Mouse (Mus musculus) kidney, adult 11 months (tissue): ENCODE measurements around the gene Arfip1.
A peak's percentile ranks its signal among the peaks of the same experiment; 100 is the strongest.

Experiments
- DNase-seq: peaks from one replicate; pipeline ENCODE4 v3.0.0; 2022

Gene Arfip1

GRCm38 (mm10) chr3:84484333-84484732, 98.1 kb downstream of the Arfip1 start:
- DNase-seq, result no peak

- no peak for DNase-seq
Measured at GRCm38 (mm10) chr3:84482121-84482520, 100.3 kb downstream of the Arfip1 start.

DNA sequence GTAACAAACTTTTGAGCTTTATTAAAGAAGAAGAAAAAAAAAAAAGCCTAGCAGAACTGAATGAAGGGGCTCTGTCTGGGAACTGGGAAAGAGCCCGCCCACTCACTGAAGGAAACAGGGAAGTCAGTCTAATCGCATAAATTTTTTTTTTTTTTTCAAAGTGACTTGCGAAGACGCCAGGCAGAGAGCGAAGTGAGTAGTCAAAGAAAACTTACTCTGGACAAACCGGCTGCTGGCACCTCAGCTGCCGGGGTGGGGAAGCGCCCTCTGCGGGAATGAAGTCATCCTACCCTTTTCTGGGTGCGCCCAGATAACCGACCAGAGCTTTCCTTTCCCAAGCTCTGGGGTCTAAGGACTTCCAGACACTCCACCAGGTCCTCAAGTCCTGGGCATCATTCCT, 101.3 kb downstream of the Arfip1 start:
- DNase-seq, result no peak

GRCm38 (mm10) chr3:84480006-84480897, 102.2 kb downstream of the Arfip1 start, which contains the start of gene Fhdc1:
Gene Fhdc1, minus strand, starts transcription at chr3:84480429.
- peak; percentile 61 for DNase-seq

DNA sequence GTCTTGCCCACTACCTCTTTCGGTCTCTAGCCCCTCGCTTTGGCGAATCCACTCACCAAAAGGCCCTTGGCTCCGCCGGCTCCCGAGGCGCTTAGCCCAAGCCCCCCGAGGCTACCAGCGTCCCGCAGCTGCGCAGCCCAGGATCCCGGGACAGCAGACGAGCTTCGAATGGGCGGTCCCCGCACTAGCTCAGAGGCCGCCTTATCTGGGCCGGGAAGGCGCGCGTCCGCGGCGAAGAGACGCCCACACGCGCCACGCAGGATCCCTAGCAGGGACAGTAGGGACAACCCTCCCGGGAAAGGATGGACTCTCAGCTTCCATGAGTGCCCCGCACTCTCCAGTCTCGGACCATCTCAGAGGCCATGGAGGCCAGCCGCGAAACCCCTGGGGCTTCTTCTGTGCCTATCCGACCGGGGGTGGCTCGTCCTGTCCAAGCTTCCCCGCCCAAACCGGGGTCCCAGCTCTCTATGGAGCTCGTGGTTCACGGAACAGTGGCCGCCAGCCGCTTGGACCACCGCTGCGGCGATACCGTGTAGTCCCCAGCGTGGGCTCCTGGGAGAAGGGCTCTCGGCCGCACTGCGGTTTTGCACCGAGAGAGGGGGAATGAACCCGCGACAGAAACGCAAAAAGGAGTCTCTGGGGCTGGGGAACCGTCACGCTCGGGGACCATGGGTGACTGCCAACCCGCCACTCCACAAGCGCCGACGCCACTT, 103.0 kb downstream of the Arfip1 start:
- DNase-seq, result no peak

- no peak for DNase-seq
Measured at GRCm38 (mm10) chr3:84478896-84479292, 103.5 kb downstream of the Arfip1 start.

GRCm38 (mm10) chr3:84478195-84478594, 104.2 kb downstream of the Arfip1 start:
- no peak for DNase-seq

DNA sequence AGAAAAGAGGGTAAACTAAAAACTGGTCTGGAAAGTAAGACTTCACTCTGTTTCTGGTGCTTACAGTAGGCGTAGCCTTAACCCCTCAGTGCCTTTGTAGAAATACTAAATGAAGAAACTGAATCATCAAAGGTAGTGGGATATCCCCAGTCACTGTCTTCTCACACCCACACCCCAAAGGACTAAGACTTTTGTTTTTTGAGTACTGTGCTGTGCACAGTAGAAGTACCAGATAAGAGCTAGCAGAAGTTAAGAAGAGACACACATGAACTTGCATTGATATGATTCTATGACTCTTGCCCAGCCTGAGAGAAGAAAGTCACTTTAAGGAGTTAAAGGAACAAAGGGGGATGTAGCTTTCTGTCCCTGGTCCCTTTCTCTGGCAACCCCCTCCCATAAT, 104.9 kb downstream of the Arfip1 start:
- DNase-seq, result no peak

- DNase-seq, result no peak
Measured at GRCm38 (mm10) chr3:84474981-84475775, 107.2 kb downstream of the Arfip1 start.

GRCm38 (mm10) chr3:84474398-84474797, 108.0 kb downstream of the Arfip1 start:
- no peak for DNase-seq

- no peak for DNase-seq
Measured at GRCm38 (mm10) chr3:84472955-84473354, 109.5 kb downstream of the Arfip1 start.

GRCm38 (mm10) chr3:84472527-84472926, 109.9 kb downstream of the Arfip1 start:
- DNase-seq, result no peak

DNA sequence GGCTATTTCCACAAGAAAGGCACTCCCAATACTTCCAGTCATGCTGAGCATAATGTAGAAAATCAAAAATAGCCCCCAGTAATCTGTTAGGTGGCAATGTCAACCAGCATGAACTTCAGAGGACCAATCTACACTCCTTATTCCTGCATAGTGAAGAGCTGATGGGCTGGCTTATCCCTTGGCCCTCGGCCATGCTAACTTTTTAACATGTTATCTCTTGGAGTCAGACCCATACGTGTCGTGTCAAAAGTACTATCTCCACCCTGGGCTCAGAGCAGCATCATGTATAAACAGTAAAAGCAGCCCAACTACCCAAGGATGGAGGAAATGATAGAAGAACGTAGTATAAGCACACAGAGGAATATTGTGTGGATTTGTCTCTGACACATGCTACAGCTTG, 111.3 kb downstream of the Arfip1 start:
- no peak for DNase-seq

DNA sequence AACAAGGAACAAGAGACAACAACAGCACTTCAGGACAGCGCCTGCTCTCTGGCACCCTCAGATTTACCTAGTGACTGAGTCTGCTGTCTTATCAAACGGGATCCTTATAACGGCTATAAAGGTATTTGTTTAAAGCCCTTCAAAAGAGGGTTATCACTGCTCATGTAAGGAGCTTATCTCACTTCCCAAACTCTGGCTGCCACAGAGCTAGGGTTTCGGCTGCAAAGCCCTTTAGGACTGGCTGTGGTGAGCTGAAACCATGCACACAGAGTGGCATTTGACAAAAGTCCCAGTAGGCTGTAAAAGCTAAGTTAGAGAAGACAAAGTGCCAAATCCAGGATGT, 114.3 kb downstream of the Arfip1 start:
- DNase-seq, result no peak

GRCm38 (mm10) chr3:84467419-84468110, 114.9 kb downstream of the Arfip1 start:
- DNase-seq, result peak; percentile 65

DNA sequence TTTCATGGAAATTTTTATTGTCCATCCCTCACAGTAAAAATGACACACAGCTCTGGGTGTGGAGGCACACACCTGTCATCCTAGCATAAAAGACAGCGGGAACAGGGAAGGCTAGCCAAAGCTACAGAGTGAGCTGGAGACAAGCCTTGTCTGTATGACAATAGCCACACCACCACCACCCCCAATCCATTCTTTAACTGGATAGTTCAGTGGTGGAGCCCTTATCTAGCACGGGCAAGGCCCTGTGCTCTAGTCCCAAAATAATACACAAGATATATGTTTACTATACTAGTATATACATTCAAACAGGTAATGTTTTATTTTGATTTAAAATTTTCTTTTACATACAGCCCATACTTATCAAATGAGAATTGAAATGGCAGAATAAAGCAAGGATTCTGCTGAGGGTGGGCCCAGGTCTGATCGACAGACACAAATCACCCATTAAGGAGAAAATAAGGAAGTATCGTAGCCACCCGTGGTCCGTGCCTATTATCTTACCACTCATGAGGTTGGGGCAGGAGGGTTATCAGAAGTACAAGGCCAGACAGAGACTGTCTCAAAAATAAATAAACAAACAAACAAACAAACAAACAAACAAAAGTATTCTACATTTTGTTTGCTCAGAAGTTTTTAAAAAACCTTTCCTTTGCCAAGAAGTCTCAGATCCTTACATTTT, 116.5 kb downstream of the Arfip1 start:
- no peak for DNase-seq

DNA sequence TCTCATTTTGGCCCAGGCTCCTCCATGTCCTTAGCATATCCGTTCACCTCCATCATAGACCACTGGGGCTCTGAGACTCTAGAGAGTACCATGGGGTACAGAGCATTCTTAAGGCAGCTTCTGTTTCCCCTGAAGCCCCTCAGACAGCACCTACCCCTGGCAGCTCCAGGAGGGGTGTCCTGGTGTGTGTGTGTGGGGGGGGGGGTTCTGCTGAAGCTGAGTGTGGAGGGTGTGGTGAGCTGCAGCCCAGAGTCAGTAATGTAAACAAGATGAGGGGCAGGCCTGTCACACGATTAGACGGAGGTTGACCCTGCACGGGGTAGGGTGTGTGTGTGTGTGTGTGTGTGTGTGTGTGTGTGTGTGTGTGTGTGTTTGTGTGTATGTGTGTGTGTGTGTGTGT, 120.7 kb downstream of the Arfip1 start:
- no peak for DNase-seq

- DNase-seq, result peak; percentile 73
Measured at GRCm38 (mm10) chr3:84460952-84461351, 121.5 kb downstream of the Arfip1 start.

GRCm38 (mm10) chr3:84460499-84460898, 121.9 kb downstream of the Arfip1 start:
- no peak for DNase-seq

DNA sequence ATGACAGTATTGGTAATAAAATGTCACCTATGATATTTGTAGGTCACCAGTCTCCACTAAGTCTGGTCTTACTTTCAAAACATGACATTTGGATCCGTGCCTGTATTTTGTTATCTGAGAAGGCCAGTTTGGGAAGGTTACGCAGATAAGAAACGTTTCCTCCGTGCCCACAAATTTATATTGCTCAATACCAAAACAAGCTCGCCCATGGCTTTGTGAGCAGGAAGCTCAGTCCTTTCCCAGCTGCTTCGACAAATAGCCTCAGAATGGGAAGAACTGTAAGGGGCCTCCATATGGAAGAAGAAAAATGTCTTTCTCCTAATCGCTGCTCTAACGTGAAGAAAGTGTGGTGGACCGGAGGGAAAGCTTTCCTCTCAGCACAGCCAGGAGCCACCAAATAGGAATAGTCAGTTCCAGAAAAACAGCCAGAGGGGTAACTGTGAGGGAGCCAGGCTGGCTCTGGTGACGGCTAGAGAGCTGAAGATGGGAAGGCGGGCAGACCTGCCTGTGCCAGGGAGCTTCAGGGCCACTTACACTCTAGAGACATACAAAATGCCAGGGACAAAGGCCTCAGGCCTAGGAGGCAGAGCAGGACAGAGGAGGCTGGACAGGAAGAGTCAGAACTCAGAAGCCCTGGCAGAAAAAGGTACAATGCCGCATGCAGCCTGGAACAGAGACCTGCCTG, 126.5 kb downstream of the Arfip1 start:
- DNase-seq, result no peak

DNA sequence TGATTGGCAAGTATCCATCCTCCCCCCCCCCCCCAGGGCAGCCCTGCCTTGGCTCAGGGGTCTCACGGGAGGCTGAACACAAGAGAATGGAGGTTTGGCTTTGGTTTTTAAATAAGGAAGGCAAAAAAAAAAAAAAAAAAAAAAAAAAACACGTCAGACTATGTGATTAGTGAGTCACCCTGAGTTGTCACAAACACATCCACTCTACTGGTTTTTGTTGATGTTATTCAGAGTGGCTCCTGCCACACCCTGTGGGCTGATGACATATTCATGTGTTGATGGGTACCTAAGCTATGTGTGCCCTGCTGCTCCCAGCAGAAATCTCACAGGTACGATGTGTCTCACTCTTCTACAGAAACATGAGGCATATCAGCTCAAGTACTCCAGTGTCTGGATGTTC, 131.8 kb downstream of the Arfip1 start:
- DNase-seq, result no peak

DNA sequence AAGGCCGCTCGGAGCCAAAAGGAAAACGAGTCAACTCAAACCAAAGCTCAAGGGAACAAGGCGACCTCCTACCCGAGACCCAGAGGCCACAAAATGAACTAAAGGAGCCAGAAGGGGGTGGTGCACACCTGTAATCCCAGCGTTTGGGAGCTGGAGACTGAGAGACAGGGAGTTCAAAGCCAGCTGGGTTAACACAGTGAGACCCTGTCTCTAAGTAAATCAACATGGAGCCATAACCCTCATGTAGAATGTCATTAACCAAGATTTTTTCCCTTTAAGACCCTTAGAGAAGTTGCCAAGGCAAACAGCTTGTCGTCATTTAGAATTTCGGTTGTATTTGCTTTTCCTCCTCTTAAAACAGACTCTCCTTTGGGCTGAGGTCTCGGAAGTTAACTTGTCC, 133.4 kb downstream of the Arfip1 start:
- DNase-seq, result no peak
